Mouse (Mus musculus) bone marrow macrophage, adult 2 months (primary cell): ENCODE measurements around the gene H1foo.

Source experiments
- CTCF ChIP-seq: IDR thresholded peaks from 2 replicates; pipeline ENCODE4 v1.5.1; 2012; ENCODE audit warnings: low read depth, mild to moderate bottlenecking, low read length, moderate library complexity
- POLR2A ChIP-seq: IDR thresholded peaks from 2 replicates; pipeline ENCODE4 v1.6.1; 2012; ENCODE audit warnings: mild to moderate bottlenecking, low read depth, low read length, borderline replicate concordance

DNA sequence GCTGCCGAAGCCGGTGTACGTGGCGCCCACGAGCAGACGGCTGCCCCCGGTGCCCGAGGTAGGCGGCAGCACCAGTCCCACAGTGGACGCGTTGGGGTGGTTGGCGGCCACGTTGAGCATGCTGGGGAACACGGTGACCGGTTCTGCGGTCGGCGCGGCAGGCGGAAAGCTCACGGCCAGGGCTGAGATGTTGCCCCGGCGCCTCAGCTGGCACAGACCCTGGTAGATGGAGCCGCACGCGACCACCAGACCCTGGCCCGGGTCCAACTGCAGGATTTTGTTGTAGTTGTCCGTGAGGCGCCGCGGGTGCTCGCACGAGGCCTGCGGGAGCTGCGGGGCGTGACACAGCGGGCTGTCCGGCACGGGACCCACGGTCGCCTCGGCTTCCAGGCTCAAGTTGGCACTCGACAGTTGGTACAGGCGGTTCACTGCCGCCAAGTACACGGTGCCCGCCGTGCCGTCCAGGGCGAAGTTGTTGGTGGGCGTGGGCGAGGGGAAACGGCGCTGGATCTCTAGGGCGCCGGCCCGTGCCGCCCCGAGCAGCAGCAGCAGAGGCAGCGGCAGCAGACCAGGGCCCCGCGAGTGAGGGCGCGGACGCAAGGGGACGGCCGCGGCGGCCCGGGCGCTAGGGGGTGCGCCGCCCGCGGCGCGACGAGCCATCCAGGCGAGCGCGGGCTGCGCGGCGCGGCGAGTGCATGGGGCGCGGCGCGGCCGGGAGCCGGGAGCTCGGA lies 49.6 kb downstream of the H1foo start:
- TF ChIP-seq CTCF = no peak
- TF ChIP-seq POLR2A = no peak
